Mouse (Mus musculus) adrenal gland, adult 8-10 months (tissue): ENCODE results near the gene Zfp593. TPM values are rescaled to one million over a fixed set of nuclear protein-coding genes. Genes with fewer than 3 reads are reported as not detected.
A peak's percentile ranks its signal among the peaks of the same experiment; 100 is the strongest.
"Not testable (repeated sequence)": the region's sequence is repeated elsewhere in the genome, so short reads cannot be mapped to it uniquely, and the experiment has no call there.

Experiments used
- DNase-seq: peaks from one replicate; pipeline ENCODE4 v3.0.0; 2022
- total RNA-seq, 4 experiments: library from RNA; stranded (reverse); gene quantifications; 2 replicates each; pipeline ENCODE4 v1.2.4; 2022

Gene Zfp593
- total RNA-seq: 10 to 100 TPM; 10.4 to 11.6 (median 11.6) TPM

DNA sequence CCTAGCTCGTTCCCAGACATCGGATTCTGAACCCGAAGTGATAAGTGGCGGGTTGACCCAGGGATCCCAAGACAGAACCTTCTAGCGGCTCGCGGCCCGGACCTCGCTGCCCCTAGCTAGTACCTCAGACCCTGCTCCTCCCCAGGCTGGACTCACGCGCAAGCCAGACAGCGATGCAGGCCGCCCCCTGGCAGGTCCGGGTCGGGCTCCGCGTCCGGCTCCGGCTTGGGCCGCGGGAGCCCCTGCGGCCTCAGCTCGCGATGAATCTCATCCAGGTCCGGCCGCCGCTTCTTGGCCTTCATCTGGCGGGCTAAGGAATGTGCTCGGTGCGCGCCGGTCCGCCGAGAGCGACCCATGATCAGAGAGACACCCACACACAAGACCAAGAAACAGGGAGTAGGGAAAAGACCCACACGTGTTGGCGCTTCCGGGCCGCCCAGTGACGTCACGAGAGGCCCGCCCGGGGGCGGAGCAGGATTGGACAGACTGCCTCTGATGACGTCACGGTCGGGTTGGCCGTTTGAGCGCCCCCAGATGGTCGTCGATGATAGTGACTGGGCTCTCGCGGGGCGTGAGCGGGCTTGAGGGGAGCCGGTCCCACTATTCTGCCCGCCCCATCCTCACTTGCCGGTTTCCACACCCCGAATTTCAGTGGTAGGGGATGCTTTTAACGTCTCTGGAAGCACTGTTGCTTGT, at the start of gene Zfp593:
Zfp593 (minus strand) TSS at position 445 of the 696 bp plus-strand sequence.
- DNase-seq: peak; percentile 91

DNA sequence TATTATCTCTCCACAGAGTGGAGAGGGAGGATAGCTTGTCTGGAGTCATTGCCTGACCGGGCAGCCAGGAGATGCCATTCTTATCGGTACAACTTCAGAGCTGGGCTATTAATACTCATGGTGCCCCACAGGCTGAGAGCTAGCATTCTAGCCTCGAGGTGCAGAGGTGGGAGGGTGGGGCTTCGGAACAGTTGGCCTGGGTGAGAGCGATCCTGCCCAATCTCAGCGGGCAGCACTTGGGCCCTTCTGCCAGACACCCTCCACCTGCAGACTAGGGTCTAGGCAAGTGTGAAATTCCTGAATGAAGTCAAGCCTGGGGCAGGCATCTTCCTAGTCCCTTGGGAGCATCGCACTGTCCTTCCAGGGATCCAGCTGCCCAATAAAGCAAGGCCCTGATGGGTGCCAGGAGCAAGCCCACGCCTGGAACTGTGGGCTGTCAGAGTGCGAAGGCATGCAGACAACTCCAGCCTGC, 48.3 kb upstream of the Zfp593 start:
- no peak for DNase-seq

DNA sequence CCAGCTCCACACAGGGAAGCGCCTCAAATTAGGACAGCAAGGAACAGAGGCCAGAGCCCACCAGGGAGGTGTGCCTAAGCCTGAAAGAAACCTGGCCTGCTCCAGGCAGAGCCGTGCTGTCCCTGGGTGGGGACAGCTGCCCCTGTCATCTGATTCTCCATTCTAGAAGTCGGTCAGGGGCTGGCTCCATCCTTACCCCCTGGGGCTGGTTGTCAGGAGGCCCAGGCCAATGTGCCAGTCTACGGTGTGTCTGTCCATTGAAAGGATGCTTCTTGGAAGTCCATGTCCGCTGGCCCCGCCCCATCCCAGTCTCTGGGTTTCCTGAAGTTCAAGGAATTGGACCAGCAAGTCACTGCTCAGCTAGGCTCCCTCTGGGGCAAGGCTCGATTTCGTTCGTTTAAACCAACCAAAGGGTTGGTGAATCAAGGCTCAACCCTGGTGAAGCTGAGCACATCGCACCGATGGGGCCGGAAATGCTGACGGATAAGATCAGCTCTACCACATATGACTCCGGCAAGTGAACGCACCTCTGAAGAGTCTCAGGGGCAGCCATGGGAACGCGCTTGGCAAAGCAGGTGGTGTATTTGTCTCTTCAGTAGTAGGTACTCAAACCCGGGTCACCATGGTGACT, 47.8 kb upstream of the Zfp593 start:
- no peak for DNase-seq

DNA sequence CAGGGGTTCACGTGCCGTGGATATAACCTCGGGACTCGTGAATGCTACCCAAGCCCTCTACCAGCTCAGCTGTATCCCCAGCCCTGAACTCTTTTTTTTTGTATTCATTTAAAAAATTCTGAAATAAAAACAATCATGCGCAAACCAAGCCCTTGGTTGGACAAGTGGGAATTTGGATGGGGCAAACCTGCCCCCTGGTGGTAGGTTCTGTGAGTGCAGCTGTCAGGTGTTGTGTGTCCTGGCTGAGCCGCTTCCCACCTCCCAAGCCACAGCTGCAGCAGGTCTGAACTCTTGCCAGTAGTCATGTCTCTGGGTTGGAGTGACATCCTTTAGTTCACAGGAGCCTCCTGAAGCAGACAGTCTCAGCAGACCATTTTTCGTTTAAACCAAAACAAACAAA, 46.7 kb upstream of the Zfp593 start:
- peak; percentile 35 for DNase-seq

DNA sequence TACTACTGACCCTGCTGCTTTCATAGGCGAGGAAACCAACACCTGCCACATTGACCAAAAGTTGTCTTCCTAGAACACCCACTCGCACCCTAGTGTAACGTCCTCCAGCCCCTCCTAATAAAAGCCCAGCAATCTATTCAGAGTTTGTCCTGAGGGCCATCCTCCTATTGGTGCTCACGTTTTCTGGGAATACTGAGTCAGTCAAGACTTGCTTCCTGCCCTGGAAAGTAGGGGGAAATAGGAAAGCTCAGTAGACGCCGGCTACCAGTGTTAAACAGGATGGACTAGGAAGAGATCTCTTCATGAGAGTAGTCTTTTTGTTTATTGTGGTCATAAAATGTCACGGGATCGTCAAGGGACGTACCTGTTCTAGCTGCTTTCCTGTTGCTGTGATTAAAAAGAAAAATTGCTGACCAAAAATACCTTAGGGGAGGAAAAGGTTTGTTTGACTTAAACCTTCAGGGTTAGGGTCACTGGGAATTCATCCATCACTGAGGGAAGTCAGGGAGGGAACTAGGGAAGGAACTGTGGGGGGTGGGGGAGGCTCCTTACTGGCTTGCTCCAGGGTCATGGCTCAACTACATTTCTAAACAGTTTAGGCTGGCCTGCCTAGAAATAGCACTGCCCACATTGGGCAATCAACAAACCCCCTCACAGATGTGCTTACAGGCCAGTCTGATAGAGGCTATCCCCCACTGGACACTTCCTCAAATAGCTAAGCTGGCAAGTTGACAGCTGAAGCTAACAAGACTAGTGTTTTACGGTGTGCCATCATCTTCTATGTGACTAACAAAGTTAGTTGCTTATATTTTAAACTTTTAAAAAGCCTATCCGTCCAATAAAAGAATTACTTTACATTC, 43.2 kb upstream of the Zfp593 start:
- no peak for DNase-seq

DNA sequence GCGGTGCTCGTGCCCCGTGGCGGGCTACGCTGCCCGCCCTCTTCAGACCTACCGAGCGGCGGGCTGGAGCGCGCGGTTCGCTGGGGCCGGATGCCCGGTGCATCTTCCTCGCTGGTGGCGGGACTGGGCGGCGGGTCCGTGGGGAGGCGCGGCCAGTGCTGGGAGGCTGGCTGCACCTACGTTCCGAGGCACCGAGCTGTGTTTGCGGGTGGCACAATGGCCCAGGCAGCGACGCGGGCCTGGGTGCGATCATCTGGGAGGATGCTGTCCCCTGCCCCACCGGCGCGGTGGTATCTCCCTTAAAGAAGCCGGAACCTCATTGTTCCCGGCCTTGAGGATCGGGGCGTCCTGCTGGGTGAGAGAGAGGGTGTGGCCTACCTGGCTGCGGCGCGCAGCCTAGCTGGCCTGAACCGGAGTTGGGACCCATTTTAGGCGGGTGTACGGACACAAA, 42.2 kb upstream of the Zfp593 start, which contains the start of gene Pdik1l:
Pdik1l (minus strand) TSS at position 321 of the 451 bp plus-strand sequence.
- peak; percentile 70 for DNase-seq

DNA sequence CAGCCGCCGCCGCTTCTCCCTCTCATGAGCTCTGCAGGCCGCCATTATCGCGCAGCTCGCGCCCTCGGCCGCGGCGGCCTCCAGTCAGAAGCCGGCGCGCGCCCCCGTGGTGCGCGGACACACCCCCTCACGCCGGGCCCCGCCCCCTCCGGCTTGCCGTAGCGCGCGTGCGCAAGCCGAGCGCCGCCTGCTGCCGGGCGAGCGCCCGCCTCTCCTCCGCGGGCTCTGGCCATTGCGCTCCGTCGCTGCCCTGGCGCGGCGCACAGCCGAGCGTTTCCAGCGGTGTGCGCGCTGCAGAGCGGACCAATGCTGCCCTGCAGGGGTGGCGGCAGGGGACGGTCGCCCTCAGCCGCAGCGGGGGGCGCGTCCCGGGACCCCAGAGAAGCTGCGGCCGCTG, 41.8 kb upstream of the Zfp593 start:
- DNase-seq: peak; percentile 91

DNA sequence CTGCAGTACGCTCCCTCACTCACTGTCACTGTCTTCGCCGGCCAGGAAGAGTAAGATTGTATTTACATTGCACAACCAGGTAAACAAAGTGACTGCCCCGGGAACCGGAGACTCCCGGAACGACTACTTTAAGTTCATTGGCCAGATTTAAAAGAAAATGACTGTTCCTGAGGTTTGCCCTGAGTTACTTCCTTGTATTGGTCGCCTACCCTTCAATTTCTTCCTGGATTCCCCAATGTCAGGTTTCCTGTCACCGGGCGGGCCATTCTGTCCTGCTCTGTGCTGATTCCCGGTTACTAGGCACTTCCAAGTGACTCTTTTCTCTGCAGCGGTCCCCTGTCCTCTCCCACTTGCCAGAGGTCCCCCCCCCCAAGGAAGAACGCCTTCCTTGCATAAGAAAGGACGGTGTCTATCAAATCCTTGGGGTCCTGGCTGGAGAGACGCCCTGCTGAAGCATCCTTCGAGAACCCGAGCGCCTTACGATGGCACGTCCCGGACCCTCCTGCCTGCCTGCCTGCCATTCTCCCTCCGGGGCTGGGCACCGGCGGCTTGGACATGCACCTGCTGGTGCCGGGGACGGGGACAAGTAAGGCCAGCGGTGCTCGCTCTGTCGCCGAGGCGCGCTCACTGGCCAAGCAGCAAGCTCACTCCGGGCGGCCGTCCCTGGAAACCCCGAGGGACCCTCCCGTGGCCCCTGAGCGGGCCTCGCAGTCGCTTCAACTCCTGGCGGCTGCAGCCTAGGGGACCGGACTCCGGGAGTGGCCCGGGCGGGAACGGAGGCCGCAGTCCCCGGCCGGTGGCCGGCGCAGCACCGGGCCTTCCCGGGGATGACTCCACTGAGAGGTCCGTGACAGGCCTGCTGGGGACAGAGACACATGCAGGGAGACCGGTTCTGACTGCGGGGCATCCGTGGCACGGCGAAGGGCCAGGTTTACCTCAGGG, 41.1 kb upstream of the Zfp593 start:
- DNase-seq: peak; percentile 19

DNA sequence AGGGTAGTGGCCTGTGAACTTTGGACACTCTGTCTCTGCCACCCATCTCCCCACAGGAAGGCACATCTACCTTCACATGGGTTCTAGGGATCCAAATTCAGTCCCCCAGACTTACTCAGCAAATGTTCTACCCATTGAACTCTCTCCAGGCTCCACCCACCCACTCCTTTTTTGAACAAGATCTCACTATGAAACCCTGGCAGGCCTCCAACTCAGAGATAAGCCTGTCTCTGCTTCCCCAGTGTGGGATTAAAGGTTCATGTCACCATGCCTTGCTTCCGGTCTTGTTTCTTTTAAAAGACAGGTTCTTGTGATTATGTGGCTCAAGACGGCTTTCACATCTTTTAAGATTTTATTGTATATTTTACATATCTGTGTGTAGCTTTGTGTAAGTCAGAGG, 39.5 kb upstream of the Zfp593 start:
- no peak for DNase-seq

DNA sequence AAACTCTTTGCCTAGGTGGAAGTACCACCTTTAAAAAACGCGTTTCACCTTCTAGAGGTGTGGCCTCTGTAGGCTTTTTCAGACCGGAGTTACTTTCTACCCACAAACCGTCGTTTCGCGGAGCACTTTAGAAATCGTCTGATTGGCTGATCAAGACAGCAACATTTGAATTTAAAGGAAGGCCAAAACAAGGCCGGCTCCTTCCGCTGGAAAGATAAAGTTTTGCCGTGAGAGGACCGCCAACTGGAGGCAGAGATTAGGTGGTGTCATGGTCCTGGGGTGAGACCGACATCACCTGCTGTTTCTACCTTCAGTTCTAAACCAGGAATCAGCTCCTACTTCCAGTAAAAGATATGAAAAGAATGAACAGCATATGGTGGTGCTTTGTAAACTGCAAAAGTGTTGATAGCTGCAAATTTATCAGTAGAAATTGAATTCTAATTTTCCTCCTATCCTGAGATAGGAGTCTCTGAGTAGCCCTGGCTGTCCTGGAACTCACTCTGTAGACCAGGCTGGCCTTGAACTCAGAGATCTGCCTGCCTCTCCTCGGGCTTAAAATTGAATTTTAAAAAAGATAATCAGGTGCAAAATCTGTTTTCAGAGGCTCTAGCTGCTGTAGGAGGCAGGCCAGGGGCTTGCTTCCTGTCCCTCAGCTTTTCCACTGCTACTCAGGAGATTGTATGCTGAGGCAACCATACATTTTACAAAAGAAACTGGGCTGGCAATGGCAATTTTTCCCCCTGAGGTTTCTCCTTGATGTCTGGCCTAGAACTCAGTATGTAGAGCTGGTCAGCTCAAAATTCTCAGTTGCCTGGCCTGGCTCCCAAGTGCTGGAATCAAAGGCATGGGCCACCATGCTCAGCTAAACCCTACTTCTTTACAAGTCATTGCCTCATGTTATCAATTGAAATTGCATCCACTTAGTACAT, 28.3 kb upstream of the Zfp593 start:
- no peak for DNase-seq

DNA sequence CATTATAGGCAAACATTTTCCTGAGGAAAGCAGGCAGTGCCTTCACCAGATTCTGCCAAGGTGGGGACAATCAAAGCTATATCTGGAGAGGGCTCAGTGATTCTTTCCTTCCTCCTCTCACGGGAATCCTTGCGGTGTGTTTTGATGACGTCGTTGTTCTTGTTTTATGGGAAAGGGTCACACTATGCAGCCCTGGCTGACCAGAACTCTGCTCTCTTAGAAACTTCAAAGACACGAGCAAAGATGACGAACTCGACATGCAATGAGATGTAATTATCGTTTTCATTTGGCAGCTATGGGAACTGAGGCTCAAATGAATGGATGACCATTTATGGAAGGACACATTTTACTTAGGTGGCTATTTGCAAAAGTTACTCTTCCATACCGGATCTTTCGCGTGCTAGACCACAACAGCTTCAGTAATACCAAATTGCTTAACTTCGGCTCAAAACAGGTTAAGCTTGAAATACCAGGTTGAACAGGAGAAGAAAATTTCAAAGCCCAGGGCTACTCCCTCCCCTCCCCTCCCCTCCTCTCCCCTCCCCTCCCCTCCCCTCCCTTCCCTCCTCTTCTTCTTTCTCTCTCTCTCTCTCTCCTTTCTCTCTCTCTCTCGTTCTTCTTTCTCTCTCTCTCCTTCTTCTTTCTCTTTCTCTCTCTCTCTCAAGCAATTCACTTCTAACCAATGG, 27.5 kb upstream of the Zfp593 start:
- DNase-seq: no peak

DNA sequence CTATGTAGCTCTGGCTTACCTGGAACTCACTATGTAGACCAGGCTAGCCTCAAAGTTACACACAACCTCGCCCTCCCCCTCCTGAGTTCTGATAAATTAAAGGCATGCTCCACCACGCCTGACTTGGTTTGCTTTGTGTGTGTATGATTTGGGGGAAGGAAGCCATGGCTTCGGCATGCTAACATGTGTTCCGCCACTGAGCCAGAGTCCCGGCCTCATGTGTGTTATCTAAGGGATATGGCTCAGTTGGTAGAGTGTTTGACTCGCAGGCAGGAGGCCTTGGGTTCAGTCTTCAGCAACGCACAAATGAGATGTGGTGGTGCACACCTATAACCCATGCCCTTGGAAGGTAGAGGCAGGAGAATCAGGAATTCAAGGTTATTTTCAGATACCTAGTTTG, 26.6 kb upstream of the Zfp593 start:
- DNase-seq: no peak

DNA sequence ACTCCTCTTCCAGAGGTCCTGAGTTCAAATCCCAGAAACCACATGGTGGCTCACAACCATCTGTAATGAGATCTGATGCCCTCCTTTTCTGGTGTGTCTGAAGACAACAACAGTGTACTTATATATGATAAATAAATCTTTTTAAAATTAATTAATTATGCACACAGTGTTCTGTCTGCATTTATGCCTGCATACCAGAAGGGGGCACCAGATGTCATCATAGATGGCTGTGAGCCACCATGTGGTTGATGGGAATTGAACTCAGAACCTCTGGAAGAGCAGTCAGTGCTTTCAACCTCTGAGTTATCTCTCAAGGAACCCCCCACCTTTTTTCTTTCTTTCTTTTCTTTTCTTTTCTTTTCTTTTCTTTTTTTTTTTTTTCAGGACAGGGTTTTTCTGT, 24.2 kb upstream of the Zfp593 start:
- DNase-seq: not testable (repeated sequence)

DNA sequence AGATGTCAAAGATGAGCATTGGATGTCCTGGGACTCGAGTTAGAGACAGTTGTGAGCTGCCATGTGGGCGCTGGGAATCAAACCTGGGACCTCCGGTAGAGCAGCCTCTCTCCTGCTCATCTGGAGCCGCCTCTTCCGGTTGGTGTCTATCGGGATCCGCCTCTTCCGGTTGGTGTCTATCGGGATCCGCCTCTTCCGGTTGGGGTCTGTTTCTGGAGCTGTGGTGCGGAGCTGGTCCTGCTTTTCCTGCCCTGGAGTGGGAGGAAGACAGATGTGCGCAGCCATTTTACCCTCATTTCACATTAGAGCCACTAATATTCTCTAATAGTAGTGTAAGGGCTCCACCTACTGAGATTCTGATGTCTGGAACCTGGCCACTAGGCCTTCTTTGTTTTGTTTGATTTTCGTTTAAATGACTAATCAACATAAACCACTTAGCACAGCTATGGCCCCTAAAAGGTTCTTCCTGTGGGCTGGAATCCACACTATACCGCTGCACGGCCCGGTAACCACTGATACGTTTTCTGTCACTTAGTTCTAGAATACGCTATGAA, 22.8 kb upstream of the Zfp593 start:
- DNase-seq: no peak

DNA sequence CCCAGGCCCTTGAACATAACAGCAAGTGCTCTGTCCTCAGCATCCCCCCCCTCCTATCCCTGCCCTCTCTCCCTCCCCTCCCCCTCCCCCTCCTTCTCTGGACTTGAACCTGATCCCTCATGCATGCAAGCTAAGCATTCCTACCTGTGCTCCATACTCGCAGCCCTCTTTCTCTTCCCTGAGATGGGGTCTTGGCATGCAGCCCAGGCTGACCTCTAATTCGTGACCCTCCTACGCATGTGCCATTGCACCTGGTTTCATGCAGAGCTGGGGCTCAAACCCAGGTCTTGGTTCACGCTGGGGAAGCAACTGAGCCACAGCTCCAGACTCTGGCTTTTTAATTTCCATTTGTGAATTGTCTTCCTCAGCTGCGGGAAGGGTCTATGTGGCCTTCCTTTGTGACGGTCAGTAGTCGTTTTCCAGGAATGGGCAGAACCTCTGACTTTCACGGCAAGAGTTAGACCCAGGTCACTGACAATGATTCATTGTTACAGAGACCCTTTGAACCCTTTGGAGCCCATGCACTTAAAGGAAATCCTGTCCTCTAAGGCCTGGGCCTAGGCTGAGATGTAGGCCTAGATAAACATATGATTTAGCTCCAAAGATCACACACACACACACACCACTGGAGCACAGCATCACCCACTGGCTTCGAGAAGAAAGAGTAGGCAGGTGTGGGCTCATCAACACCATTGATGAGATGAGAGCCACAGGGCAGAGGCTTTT, 20.6 kb upstream of the Zfp593 start:
- no peak for DNase-seq

DNA sequence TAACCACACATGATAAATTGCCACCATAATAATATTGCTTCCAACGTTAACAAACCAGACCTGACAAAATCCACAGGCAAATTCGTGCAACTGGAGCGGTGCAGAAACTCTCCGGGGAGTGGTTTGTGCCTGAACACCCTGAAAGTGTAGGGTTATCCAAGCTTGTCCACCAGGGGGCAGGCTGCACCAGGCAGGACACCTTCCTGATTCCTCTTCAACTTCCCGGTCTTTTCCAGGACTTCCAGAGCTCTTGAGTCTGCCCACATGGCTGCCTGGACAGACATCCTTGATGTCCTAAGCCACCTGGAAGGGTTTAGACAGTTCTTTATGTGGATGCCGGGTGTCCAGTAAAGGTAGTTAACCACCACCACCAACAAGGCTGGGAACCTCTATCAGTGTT, 17.8 kb upstream of the Zfp593 start:
- peak; percentile 50 for DNase-seq

DNA sequence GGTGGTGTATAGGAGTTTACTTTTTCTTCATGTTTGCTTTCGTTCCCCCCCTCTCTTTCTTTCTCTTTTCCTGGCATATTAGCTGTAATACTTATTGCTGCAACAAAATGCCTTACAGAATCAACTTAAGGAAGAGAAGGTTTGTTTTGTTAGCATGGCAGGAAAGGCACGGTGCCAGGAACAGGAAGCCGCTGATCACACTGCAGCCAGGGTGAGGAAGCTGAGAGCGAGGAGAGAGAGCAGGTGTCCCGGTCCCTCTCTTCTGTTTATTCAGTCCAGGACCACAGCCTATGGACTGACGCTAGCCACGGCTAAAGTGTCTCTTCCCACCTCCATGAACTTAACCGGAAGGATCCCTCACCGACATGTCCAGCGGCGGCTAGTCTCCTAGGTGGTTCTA, 13.0 kb upstream of the Zfp593 start:
- no peak for DNase-seq

DNA sequence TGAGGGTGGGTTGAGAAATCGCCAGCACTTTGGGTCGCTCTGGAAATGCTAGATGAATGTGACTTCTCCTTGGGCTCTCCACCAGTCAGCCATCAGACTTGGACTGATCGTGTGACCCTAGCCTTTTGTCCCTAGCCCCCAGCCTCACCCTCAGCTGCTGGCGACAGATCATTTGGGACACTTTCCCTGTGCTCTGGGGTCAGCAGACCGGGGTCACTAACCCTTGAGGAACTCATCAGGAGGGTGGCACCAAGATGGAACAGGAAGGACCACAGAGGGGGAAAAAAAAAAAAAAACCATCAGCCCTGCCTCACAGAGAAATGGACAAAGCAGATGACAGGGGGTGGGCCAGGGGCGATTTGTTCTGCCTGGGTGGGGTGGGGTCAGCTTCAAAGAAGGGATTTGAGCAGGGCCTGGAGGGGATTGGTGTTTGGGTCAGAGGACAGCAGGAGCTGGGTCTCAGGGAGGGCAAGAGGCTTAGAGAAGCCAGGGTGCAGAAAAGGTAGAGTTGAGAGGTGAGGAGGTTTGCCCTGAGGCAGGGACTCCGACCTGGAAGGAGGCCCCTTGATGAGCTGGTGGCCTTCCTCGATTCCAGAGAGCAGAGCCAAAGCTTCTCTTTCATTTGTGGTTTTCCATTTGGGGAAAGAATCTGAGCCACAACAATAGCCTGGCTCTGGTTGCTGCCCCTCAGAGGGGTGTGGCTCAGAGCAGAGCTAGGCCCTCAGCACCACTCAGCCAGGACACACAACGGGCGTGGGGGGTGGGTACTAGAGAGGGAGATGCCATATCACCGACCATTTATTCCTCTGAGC, 12.0 kb upstream of the Zfp593 start:
- DNase-seq: no peak
